Mouse (Mus musculus) kidney, adult 8-10 months (tissue): ENCODE results near the gene Slc15a1.
"Not testable (repeated sequence)": the region's sequence is repeated elsewhere in the genome, so short reads cannot be mapped to it uniquely, and the experiment has no call there.

Experiments
- DNase-seq, 2 experiments: peaks; one replicate each; pipeline ENCODE4 v3.0.0; 2022

Gene Slc15a1

DNA sequence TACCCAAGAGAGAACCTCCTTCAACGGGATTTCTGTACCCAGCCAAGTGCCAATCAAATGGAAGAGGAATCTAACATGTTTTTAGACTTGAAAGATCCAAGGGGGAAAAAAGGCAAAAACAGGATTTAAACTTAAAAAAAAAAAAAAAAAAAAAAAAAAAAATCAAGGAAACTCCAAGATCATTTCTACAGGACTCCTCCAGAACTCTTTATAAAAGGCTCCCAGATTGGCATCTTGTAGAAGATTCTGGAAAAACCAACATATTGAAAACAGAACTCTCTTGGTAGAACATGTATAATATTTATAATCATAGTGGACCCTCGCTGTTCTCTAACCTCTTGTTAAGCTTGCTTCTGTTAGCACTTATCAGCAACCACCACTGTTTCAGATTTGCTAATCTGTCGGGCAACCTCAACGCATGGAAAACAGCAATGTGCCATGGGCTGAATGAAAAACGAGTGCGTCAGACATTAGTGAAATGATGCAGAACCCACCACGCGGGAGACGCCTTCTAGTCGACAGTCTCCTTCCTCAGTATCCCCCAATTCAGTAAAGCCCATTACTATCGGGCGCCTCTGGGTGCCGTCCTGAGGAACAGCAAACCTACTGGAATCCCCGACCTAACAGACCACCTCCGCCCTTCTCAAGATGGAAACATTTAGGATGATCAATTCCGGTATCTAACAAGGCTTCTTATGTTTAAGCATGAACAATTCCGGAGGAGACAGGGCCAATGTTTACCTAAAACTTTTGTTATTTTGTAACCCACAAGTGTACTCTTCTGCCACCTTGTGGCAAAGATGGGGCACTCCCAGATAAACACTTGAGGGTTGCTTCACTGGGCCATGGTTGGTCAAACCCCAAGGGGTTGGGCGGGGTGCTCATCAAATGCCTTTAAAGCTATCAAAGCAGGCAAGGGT lies 54.3 kb downstream of the Slc15a1 start:
- DNase-seq = peak; percentile 68 to 70

- no peak for DNase-seq
Measured at GRCm38 (mm10) chr14:121446951-121447350, 58.1 kb downstream of the Slc15a1 start.

DNA sequence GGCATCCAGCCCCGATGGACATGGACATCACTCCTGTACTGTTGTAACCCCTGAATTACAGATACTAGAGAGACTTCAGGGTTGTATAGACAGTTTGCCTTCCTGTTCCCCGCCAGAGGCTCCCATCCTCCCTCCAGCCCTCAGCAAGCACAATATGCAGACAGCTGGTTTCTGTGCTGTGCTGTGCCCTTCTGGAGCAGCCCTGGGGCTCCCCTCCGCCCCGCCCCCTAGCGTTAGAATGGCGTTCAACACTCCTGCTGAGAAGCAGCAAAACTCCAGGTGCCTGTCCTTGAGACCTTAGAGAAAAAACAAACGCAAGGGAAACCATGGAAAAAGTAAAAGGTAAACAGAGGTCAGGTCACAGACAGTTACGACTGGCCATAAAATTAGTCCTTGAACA lies 59.9 kb downstream of the Slc15a1 start:
- peak; percentile 29 to 63 for DNase-seq

DNA sequence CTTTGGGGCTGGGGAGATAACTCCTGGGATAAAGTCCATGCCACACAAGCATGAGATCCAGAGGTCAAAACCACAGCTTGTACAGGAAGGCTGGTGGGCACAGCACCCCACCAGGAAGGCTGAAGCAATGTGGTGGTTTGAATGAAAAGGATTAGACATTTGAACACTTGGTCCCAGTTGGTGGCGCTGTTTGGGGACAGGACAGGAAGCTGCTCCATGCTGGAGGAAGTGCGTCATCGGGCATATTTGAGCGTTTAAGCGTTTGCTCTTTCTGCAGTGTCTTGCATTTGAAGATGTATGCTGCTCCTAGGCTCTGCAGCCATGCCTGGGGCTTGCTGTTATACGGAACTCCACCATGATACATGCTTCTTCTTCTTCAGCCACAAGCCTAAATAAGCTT lies 64.2 kb downstream of the Slc15a1 start:
- DNase-seq = no peak

- peak; percentile 68 to 80 for DNase-seq
Measured at GRCm38 (mm10) chr14:121437026-121437425, 68.0 kb downstream of the Slc15a1 start.

DNA sequence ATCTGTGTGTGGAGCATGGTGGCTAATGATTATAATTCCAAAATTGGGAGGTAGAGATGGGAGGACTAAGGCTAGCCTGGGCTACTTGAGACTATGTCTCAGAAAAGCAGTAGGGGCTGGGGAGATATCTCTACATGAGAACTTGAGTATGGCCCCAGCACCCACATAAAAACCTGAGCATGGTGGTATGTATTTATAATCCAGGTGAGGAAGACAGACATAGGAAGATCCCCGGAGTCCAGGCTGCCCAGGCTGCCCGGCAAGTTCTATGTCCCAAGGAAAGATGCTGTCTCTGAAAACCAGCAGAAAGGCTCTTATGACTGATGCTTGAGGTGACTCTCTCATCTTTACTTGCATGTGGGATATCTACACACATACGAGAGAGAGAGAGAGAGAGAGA lies 68.6 kb downstream of the Slc15a1 start:
- DNase-seq = no peak

DNA sequence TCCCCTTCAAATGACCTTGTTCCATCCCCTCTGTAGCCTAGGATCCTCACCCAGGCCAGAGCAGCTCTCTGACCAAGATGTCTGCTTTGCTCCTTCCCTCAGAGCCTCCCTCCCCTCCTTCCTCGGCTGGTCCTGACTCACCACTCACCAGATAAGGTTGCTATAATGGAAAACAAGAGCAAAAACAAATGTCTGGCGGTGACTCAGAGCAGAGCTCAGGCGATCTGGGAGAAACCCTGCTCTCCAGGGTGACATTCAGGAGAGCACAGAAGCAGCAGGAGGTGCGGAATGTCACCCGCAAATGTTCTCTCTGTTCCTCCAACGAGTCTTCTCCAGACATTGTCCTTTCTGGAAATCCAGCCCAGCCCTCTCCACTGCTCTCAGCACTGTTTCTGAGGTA lies 69.3 kb downstream of the Slc15a1 start:
- no peak for DNase-seq

DNA sequence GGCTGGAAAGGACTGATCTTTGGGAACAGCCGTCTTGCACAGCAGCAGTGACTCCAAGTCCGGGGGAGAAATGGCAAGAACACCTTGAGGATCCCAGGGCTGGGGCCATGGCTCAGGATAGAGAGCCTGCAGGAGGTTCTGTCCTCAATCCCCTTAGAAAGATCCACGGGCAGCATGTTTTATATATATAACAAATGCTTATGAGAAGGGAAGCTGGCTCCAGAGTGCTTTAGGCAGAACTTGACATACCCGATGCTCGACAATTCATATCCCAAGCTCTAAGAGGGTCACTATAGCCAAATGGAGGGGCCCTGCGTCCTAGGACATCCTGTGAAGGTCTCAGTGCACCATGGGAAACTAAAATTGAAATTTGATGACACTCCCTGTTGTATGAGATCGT lies 73.8 kb downstream of the Slc15a1 start:
- no peak for DNase-seq

DNA sequence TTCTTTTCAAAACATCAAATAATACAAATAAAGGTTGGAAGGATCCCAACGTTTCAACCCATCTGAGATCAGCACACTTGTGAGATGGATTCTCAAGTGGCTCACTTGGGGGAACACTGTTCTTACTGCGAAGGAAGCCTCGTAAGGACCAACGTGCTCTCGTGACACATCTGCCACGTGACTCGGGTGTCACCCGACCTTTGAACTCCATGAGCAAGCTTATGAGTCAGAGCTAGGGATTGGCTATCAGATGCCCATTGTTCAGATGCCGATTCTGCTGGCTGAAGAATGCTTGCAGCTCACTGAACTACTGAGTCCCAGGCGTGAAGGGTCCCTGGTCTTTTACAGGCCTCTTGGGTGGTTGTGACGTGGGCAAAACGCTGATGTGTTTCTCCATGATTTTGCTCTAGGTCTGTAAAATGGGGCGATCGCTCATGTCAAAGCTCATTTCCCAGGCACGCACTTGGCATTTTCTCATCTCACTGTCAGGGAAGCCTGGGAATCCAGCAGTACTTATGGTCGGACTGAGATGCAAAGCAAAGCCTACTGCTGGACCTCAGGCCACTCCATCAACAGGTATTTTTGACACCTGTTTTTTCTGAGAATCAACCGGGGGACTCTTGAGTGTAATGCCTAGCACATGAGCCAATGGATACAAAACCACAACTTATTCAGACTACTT lies 75.1 kb downstream of the Slc15a1 start:
- no peak for DNase-seq

- DNase-seq = no peak
Measured at GRCm38 (mm10) chr14:121428148-121428547, 76.9 kb downstream of the Slc15a1 start.

- DNase-seq = no peak
Measured at GRCm38 (mm10) chr14:121426743-121427142, 78.3 kb downstream of the Slc15a1 start.

DNA sequence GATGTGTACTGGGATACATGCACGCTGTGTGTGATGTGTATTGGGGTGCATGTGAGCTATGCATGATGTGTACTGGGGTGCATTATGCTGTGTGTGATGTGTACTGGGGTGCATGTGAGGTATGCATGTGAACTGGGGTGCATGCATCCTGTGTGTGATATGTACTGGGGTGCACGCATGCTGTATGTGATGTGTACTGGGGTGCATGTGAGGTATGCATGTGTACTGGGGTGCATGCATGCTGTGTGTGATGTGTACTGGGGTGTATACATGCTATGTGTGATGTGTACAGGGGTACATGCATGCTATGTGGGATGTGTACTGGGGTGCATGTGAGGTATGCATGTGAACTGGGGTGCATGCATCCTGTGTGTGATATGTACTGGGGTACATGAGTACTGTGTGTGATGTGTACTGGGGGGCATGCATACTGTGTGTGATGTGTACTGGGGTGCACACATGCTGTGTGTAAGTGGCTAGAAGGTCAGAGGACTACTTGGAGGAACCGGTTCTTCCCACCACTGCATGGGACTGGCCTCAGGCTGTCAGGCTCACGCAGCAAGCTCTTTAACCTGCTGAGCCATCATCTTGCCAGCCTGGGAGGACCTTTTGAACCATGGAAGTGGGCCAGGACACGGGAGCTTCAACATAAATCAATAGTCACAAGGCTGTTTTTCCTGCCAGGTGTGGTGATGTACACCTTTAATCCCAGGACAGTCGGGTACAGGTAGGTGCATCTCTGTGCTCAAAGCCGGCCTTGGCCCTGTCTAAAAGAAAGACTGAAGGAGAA lies 79.9 kb downstream of the Slc15a1 start:
- DNase-seq = peak; percentile 75 to 76

DNA sequence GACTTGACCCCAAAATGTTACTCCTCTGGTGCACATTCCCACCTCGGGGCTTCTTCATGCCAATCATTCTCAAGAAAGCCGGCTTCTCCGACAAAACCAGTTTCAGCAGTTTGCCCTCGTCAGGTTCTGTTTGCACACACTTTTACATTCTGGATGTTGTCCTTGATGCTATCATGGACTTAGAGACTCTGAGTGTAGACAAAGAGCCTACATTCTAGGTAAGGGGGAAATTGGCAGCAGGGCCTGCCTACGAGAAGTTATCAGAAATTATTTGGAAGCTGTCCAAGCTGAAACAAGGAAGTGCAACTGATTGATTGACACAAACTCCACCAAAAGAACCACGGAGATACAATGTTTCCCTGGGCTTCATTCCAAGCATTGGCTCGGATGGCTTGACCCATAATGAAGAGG lies 81.7 kb downstream of the Slc15a1 start:
- no peak for DNase-seq

- DNase-seq = peak in 1 of 2 experiments; percentile 12
Measured at GRCm38 (mm10) chr14:121422664-121423340, 82.2 kb downstream of the Slc15a1 start.

DNA sequence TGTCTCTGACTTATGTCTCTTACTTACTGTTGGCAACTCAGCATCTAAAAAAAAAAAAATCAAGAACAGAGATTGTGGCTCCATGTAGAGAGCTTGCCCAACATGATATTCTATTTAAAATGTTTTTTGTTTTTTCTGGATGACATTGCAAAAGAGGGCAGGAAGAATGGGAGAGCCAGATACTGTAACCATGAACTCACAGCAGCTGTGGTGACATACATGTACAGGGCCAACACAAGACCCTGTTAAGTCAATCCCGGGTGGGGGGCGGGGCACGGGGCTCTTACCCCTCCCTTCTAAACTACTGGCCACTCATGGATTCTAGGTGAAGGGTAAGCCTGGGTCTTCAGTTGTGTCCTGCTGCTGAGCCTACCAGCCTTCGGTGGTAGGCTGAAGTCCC lies 83.1 kb downstream of the Slc15a1 start:
- DNase-seq = no peak

DNA sequence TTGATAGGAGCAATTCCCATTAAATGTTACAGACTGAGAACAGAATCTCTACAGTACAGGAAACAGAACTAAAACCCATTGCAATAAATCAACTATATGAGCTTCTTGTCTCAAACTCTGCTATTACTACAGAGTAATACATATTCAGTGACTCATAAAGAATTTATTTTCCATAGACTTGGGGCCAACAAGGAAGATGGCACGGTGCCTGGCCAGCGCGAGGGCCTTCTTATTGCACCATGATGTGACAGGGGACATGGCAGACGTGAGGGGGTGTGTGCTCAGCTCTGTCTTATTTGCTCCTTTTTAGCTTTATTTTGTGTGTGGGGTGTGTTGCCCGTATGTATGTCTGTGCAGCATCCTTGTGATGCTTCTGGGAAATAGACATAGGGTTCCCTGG lies 87.5 kb downstream of the Slc15a1 start:
- DNase-seq = no peak

- DNase-seq = no peak
Measured at GRCm38 (mm10) chr14:121416626-121417319, 88.3 kb downstream of the Slc15a1 start.

- no peak for DNase-seq
Measured at GRCm38 (mm10) chr14:121414635-121415241, 90.3 kb downstream of the Slc15a1 start.

GRCm38 (mm10) chr14:121413726-121414125 lies 91.3 kb downstream of the Slc15a1 start:
- not testable (repeated sequence) for DNase-seq
